Mouse (Mus musculus): ENCODE measurements around the gene 2210010C04Rik. TPM values are rescaled to one million over a fixed set of nuclear protein-coding genes. Genes with fewer than 3 reads are reported as not detected.

The 2210010C04Rik gene
- polyA plus RNA-seq, 1 experiment from 2014 or later: not detected

- no peak overlapping the region for H3K9ac ChIP-seq
- WGBS: 82% methylated on average over 1 of the region's 1 CpGs
- no peak for ATAC-seq (ENCODE audit: insufficient number of reproducible peaks, insufficient read depth, low FRiP score, low TSS enrichment)
- no peaks in the 10 kb centered on the region for H3K9me3 ChIP-seq
- H3K27ac ChIP-seq: no peak overlapping the region
- no peak overlapping the region for H3K4me2 ChIP-seq (replicated peaks)
- H3K4me3 ChIP-seq: no peak overlapping the region
- H3K36me3 ChIP-seq: no peaks in the 10 kb centered on the region
- no peaks in the 10 kb centered on the region for H3K27me3 ChIP-seq
- H3K4me1 ChIP-seq: no peaks in the 10 kb centered on the region
Observed at GRCm38 (mm10) chr6:41047961-41048360, 12.7 kb upstream of the 2210010C04Rik start.

DNA sequence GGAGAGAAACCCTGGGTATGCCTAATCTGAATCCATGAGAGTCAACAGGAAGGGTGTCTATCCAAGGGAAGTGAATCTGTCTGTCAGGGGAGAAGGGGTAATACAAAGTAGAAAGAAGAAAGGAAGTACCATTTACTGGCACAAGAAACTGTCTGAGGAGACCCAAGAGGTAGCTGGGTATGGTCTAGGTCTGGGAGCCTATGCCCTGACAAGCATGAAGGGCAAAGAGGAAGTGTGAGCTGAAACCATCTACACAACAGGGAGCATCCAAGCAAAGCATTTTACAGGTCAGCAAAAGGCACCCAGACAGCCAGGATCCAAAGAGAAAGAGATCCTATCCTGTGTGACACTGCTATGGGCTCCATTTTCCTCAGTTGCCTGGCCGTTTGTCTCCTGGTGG, 11.9 kb upstream of the 2210010C04Rik start:
- no peak overlapping the region for H3K27ac ChIP-seq
- H3K27me3 ChIP-seq: no peaks in the 10 kb centered on the region
- no peak overlapping the region for H3K4me2 ChIP-seq (replicated peaks)
- no peak for ATAC-seq (ENCODE audit: insufficient number of reproducible peaks, insufficient read depth, low FRiP score, low TSS enrichment)
- no peaks in the 10 kb centered on the region for H3K4me1 ChIP-seq
- no peak overlapping the region for H3K9ac ChIP-seq
- H3K9me3 ChIP-seq: no peaks in the 10 kb centered on the region
- no peak overlapping the region for H3K4me3 ChIP-seq
- H3K36me3 ChIP-seq: no peaks in the 10 kb centered on the region
- 93% methylated on average over 1 of the region's 1 CpGs for WGBS

DNA sequence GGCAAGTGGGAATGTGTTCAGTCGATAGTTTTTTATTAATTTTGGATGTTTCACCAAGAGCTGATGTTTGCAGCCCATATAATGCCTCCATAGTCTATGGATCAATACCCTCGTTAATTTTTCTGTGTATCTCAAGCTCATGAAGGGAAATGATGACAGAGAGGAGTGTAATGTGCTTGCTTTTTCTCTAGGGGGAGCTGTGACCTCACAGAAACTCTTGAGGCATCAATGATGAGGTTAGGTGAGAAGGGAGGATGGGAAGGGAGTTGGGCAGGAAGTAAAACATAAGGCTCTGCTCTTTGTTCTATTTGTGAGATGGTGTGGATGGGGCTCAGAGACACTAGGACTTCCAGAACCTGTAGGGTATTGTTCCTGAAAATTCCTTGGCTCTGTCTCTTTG, 11.2 kb upstream of the 2210010C04Rik start:
- no peaks in the 10 kb centered on the region for H3K4me1 ChIP-seq
- 48% methylated on average over 2 of the region's 2 CpGs for WGBS

GRCm38 (mm10) chr6:41044753-41045152, 9.4 kb upstream of the 2210010C04Rik start:
- no peaks in the 10 kb centered on the region for H3K9me3 ChIP-seq
- no peak overlapping the region for H3K27ac ChIP-seq
- 79% methylated on average over 1 of the region's 1 CpGs for WGBS

More for the DNA sequence above, 11.2 kb upstream of the 2210010C04Rik start:
- Histone ChIP-seq H3K36me3 (no peaks in the 10 kb centered on the region), H3K27me3 (no peaks in the 10 kb centered on the region), H3K9ac (no peak overlapping the region), H3K4me2 (replicated peaks) (no peak overlapping the region), H3K4me3 (no peak overlapping the region), H3K9me3 (no peaks in the 10 kb centered on the region), H3K27ac (no peak overlapping the region)
- no peak for ATAC-seq (ENCODE audit: insufficient number of reproducible peaks, insufficient read depth, low FRiP score, low TSS enrichment)

DNA sequence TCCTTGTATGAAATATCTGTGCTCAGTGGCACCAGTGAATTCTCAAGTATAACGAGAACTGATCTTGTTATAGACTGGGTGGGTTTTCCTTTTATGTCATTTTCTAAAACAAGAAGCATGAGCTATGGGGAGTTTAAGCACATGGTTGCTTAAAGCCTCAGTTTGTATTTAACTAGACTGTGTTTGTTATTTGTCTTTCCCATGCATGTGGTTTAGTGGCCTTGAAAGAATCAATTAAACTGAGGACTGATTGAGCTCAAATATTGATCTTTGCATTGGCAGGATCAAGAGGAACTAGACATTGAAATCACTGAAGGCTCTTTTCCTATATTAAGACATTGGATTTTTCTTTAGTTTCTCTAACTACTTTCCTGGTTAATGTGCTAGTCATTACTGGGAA, 9.0 kb upstream of the 2210010C04Rik start:
- Histone ChIP-seq H3K4me1 (no peaks in the 10 kb centered on the region), H3K9me3 (no peaks in the 10 kb centered on the region), H3K4me2 (replicated peaks) (no peak overlapping the region), H3K36me3 (no peaks in the 10 kb centered on the region), H3K27ac (no peak overlapping the region), H3K27me3 (no peaks in the 10 kb centered on the region), H3K4me3 (no peak overlapping the region), H3K9ac (no peak overlapping the region)
- WGBS: 78% methylated on average over 1 of the region's 1 CpGs
- ATAC-seq (ENCODE audit: insufficient number of reproducible peaks, insufficient read depth, low FRiP score, low TSS enrichment): no peak

More at GRCm38 (mm10) chr6:41044753-41045152, 9.4 kb upstream of the 2210010C04Rik start:
- H3K9ac ChIP-seq: no peak overlapping the region
- no peak for ATAC-seq (ENCODE audit: insufficient number of reproducible peaks, insufficient read depth, low FRiP score, low TSS enrichment)
- H3K36me3 ChIP-seq: no peaks in the 10 kb centered on the region
- no peak overlapping the region for H3K4me3 ChIP-seq
- no peak overlapping the region for H3K4me2 ChIP-seq (replicated peaks)
- no peaks in the 10 kb centered on the region for H3K4me1 ChIP-seq
- H3K27me3 ChIP-seq: no peaks in the 10 kb centered on the region

DNA sequence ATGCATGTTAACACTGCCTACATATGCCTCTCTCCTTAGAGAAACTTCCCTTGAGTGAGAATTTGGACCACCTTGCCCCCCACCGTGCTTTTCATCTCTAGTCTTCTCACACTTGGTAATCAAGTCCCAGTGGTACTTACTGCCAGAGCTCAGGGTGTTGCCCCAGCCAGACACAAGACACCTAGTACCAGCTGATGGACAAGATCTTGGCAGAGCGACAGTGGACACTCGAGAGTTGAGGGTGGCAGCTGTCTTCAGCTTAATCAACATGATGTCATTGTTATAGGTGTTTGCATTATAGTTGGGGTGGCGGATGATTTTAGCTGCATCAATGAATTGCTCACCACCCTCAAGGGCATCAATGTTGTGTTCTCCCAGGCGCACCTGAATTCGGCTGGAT, 2.5 kb downstream of the 2210010C04Rik start:
- WGBS: 81% methylated on average over 6 of the region's 6 CpGs
- no peaks in the 10 kb centered on the region for H3K36me3 ChIP-seq
- no peaks in the 10 kb centered on the region for H3K27me3 ChIP-seq
- ATAC-seq (ENCODE audit: insufficient number of reproducible peaks, insufficient read depth, low FRiP score, low TSS enrichment): no peak
- no peaks in the 10 kb centered on the region for H3K4me1 ChIP-seq
- no peak overlapping the region for H3K4me3 ChIP-seq
- no peak overlapping the region for H3K9ac ChIP-seq
- H3K9me3 ChIP-seq: no peaks in the 10 kb centered on the region
- no peak overlapping the region for H3K27ac ChIP-seq
- H3K4me2 ChIP-seq (replicated peaks): no peak overlapping the region

GRCm38 (mm10) chr6:41032231-41032630, 3.1 kb downstream of the 2210010C04Rik start:
- Histone ChIP-seq H3K9ac (no peak overlapping the region), H3K27ac (no peak overlapping the region), H3K9me3 (no peaks in the 10 kb centered on the region), H3K4me1 (no peaks in the 10 kb centered on the region), H3K27me3 (no peaks in the 10 kb centered on the region), H3K36me3 (no peaks in the 10 kb centered on the region), H3K4me2 (replicated peaks) (no peak overlapping the region), H3K4me3 (no peak overlapping the region)
- 85% methylated on average over 3 of the region's 3 CpGs for WGBS
- ATAC-seq (ENCODE audit: insufficient number of reproducible peaks, insufficient read depth, low FRiP score, low TSS enrichment): no peak

- Histone ChIP-seq H3K4me2 (replicated peaks) (no peak overlapping the region), H3K27me3 (no peaks in the 10 kb centered on the region), H3K36me3 (no peaks in the 10 kb centered on the region), H3K9ac (no peak overlapping the region), H3K27ac (no peak overlapping the region), H3K4me1 (no peaks in the 10 kb centered on the region), H3K9me3 (no peaks in the 10 kb centered on the region), H3K4me3 (no peak overlapping the region)
- WGBS: 87% methylated on average over 3 of the region's 3 CpGs
- no peak for ATAC-seq (ENCODE audit: insufficient number of reproducible peaks, insufficient read depth, low FRiP score, low TSS enrichment)
Observed at GRCm38 (mm10) chr6:41030821-41031220, 4.5 kb downstream of the 2210010C04Rik start.

- Histone ChIP-seq H3K36me3 (no peaks in the 10 kb centered on the region), H3K27ac (no peak overlapping the region), H3K4me2 (replicated peaks) (no peak overlapping the region), H3K4me3 (no peak overlapping the region), H3K27me3 (no peaks in the 10 kb centered on the region), H3K9ac (no peak overlapping the region), H3K4me1 (no peaks in the 10 kb centered on the region), H3K9me3 (no peaks in the 10 kb centered on the region)
- 37% methylated on average over 2 of the region's 2 CpGs for WGBS
- ATAC-seq (ENCODE audit: insufficient number of reproducible peaks, insufficient read depth, low FRiP score, low TSS enrichment): no peak
Observed at GRCm38 (mm10) chr6:41027053-41027452, 8.3 kb downstream of the 2210010C04Rik start.

DNA sequence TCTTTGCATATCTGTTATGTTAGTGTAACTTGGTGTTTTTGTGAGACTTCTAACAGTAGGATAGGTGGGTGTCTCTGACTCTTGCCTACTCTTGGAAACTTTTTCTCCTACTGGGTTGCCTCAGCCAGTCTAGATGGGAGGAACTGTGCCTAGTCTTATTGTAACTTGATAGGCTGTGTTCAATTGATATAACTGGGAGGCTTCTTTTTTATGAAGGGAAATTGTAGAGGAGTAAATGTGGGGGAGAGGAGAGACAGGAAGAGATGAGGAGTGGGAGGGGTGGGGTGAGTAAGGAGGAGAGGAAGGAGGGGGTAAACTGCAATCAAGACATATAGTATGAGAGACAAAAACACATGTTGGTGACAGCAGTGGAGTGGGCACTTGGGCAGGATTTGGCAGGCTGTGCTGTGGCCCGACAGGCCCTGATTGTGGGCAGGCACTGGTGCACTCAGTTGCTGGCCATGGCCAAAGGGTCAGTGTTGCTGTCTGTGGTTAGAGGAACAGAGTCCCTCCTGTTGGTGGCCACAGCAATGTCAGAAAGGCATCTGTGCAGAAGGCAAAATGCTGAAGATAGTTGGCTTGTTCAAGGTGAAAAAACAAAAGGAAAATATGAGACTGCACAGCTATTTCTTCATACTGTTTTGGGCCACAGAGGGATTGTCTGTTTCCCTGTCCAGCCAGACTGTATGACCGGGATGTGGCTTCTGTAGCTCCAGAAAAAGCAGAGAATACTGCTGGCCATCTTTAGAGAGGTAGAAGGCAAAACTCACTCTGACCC, 9.2 kb downstream of the 2210010C04Rik start:
- WGBS: 81% methylated on average over 2 of the region's 2 CpGs
- Histone ChIP-seq H3K27me3 (no peaks in the 10 kb centered on the region), H3K36me3 (no peaks in the 10 kb centered on the region), H3K4me3 (no peak overlapping the region), H3K9ac (no peak overlapping the region), H3K9me3 (no peaks in the 10 kb centered on the region), H3K4me2 (replicated peaks) (no peak overlapping the region), H3K27ac (no peak overlapping the region), H3K4me1 (no peaks in the 10 kb centered on the region)
- no peak for ATAC-seq (ENCODE audit: insufficient number of reproducible peaks, insufficient read depth, low FRiP score, low TSS enrichment)

DNA sequence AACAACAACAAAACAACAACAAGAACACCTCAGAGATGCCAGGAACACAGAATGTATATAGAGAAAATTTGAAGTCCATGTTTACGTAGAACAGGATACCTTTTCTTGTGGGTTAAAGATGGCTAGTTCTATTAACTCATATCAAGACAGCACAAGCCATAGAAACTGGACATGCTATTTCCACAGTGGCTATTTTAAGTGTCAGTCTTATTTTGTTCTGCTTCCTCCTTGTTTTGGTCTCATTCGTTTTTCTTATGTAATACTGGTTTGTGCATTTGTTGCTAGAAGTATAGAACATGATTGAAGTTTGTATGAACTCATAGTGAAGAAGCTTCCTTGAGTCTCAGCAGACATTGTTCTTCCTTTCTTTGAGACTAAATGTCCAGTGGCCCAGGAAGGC, 16.2 kb downstream of the 2210010C04Rik start:
- Histone ChIP-seq H3K4me3 (no peak overlapping the region), H3K4me2 (replicated peaks) (no peak overlapping the region), H3K36me3 (no peaks in the 10 kb centered on the region), H3K4me1 (no peaks in the 10 kb centered on the region), H3K27ac (no peak overlapping the region), H3K9me3 (no peaks in the 10 kb centered on the region), H3K27me3 (no peaks in the 10 kb centered on the region), H3K9ac (no peak overlapping the region)
- 80% methylated on average over 2 of the region's 2 CpGs for WGBS
- ATAC-seq (ENCODE audit: insufficient number of reproducible peaks, insufficient read depth, low FRiP score, low TSS enrichment): no peak

DNA sequence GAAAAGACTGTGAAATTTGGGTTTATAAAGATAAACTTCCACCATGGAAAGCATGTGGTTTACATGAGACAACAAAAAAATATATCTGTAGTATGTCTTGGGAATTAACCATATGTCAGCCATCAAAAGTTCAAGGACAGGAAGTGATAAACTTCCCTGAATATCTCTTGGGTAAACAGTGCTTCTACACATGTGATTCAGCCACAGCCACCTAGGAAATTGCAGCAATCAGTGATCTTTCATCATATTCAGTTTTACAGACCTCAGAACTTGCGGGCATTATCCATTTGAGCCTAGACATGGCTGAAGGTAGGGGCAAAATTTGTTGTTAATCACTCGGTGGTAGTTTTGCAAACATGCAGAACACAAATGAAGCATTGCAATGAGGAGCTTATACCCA, 16.7 kb downstream of the 2210010C04Rik start:
- ATAC-seq (ENCODE audit: insufficient number of reproducible peaks, insufficient read depth, low FRiP score, low TSS enrichment): no peak
- no peaks in the 10 kb centered on the region for H3K4me1 ChIP-seq
- H3K27me3 ChIP-seq: no peaks in the 10 kb centered on the region
- H3K4me3 ChIP-seq: no peak overlapping the region
- H3K27ac ChIP-seq: no peak overlapping the region
- no peak overlapping the region for H3K4me2 ChIP-seq (replicated peaks)
- no peaks in the 10 kb centered on the region for H3K9me3 ChIP-seq
- WGBS: 76% methylated on average over 2 of the region's 2 CpGs
- H3K36me3 ChIP-seq: no peaks in the 10 kb centered on the region
- no peak overlapping the region for H3K9ac ChIP-seq

Measured in embryonic facial prominence, embryonic 12.5 days (tissue).